Mouse (Mus musculus) layer of hippocampus, adult 9-10 months (tissue): ENCODE results near the gene Ephx1.
"Not testable (repeated sequence)": the region's sequence is repeated elsewhere in the genome, so short reads cannot be mapped to it uniquely, and the experiment has no call there.

Experiments
- DNase-seq: peaks from one replicate; pipeline ENCODE4 v3.0.0; 2022; ENCODE audit warnings: low spot score

The Ephx1 gene

GRCm38 (mm10) chr1:181020756-181021487 lies at the start of gene Ephx1:
Ephx1 (minus strand) TSS chr1:181020904.
- no peak for DNase-seq

GRCm38 (mm10) chr1:181069671-181070070 lies 49.0 kb upstream of the Ephx1 start:
- no peak for DNase-seq

GRCm38 (mm10) chr1:181068344-181068743 lies 47.6 kb upstream of the Ephx1 start:
- DNase-seq, result no peak

- DNase-seq, result no peak
Observed at GRCm38 (mm10) chr1:181064648-181065047, 43.9 kb upstream of the Ephx1 start.

GRCm38 (mm10) chr1:181063991-181064390 lies 43.3 kb upstream of the Ephx1 start:
- no peak for DNase-seq

- DNase-seq, result no peak
Observed at GRCm38 (mm10) chr1:181061784-181062485, 41.2 kb upstream of the Ephx1 start.

GRCm38 (mm10) chr1:181052898-181053297 lies 32.2 kb upstream of the Ephx1 start:
- no peak for DNase-seq

- DNase-seq, result no peak
Observed at GRCm38 (mm10) chr1:181050937-181051336, 30.2 kb upstream of the Ephx1 start, which contains the start of gene 9130409I23Rik. 9130409I23Rik (plus strand) TSS chr1:181051237.

- DNase-seq, result no peak
Observed at GRCm38 (mm10) chr1:181049328-181049842, 28.7 kb upstream of the Ephx1 start.

GRCm38 (mm10) chr1:181047520-181047919 lies 26.8 kb upstream of the Ephx1 start:
- DNase-seq, result no peak

- no peak for DNase-seq
Observed at GRCm38 (mm10) chr1:181039652-181040051, 18.9 kb upstream of the Ephx1 start.

GRCm38 (mm10) chr1:181037623-181038022 lies 16.9 kb upstream of the Ephx1 start:
- no peak for DNase-seq

GRCm38 (mm10) chr1:181035015-181035778 lies 14.5 kb upstream of the Ephx1 start:
- not testable (repeated sequence) for DNase-seq

GRCm38 (mm10) chr1:181022265-181022664 lies 1.6 kb upstream of the Ephx1 start:
- DNase-seq, result peak; percentile 39

GRCm38 (mm10) chr1:181021488-181021865 lies 773 bp upstream of the Ephx1 start:
- no peak for DNase-seq

- no peak for DNase-seq
Observed at GRCm38 (mm10) chr1:181017890-181018420, 2.7 kb downstream of the Ephx1 start.

- DNase-seq, result peak; percentile 45
Observed at GRCm38 (mm10) chr1:181017212-181017711, 3.4 kb downstream of the Ephx1 start.

GRCm38 (mm10) chr1:181016532-181017131 lies 4.1 kb downstream of the Ephx1 start:
- peak; percentile 3 for DNase-seq

GRCm38 (mm10) chr1:181016045-181016444 lies 4.7 kb downstream of the Ephx1 start:
- DNase-seq, result no peak

GRCm38 (mm10) chr1:181015558-181015957 lies 5.1 kb downstream of the Ephx1 start:
- no peak for DNase-seq

GRCm38 (mm10) chr1:181014731-181015500 lies 5.8 kb downstream of the Ephx1 start:
- DNase-seq, result no peak
